Mouse (Mus musculus) myocyte (in vitro differentiated cells): ENCODE data around the gene Neo1. TPM values are rescaled to one million over a fixed set of nuclear protein-coding genes. Genes with fewer than 3 reads are reported as not detected.

Experiments used
- H3K27me3 ChIP-seq: one replicate; pipeline ENCODE4 v1.6.1; 2011; ENCODE audit not compliant: control insufficient read depth, insufficient read depth, insufficient read length
- H3K36me3 ChIP-seq: one replicate; pipeline ENCODE4 v1.6.1; 2011; ENCODE audit not compliant: control insufficient read depth, insufficient read depth
- H3K4me2 ChIP-seq: one replicate; pipeline ENCODE4 v1.6.1; 2011; ENCODE audit warnings: low read depth, control low read depth
- H3K4me3 ChIP-seq: one replicate; pipeline ENCODE4 v1.5.1; 2011; ENCODE audit warnings: mild to moderate bottlenecking, control low read depth, moderate library complexity
- H3K79me2 ChIP-seq: one replicate; pipeline ENCODE4 v1.6.1; 2011; ENCODE audit not compliant: control insufficient read depth, insufficient read depth
- H3ac ChIP-seq: one replicate; pipeline ENCODE4 v1.6.1; 2011; ENCODE audit not compliant: control insufficient read depth, insufficient read length
- CEBPB ChIP-seq: IDR thresholded peaks from 2 replicates; pipeline ENCODE4 v1.6.1; 2011; ENCODE audit warnings: mild to moderate bottlenecking, moderate library complexity; ENCODE audit not compliant: poor library complexity, insufficient read depth, severe bottlenecking
- E2F4 ChIP-seq: IDR thresholded peaks from one replicate; pipeline ENCODE4 v1.6.1; 2011; ENCODE audit warnings: mild to moderate bottlenecking, control low read depth, moderate library complexity; ENCODE audit not compliant: insufficient read depth
- MAX ChIP-seq: IDR thresholded peaks from one replicate; pipeline ENCODE4 v1.6.1; 2011; ENCODE audit warnings: low read depth, mild to moderate bottlenecking, control low read depth
- MYOD1 ChIP-seq, 3 experiments: IDR thresholded peaks; one replicate each; pipeline ENCODE4 v1.6.1; 2011; ENCODE audit warnings: control low read depth in 2 of 3, low read depth in 2 of 3, mild to moderate bottlenecking in 2 of 3, moderate library complexity in 1 of 3; ENCODE audit not compliant: insufficient read length in 2 of 3, control insufficient read depth in 1 of 3
- MYOG ChIP-seq, 3 experiments: IDR thresholded peaks; one replicate each; pipeline ENCODE4 v1.6.1; 2011; ENCODE audit warnings: control low read depth in 2 of 3, low read depth in 2 of 3, mild to moderate bottlenecking in 2 of 3; ENCODE audit not compliant: insufficient read length in 2 of 3, control insufficient read depth in 1 of 3, insufficient read depth in 1 of 3
- POLR2A ChIP-seq: IDR thresholded peaks from one replicate; pipeline ENCODE4 v1.6.1; 2011; ENCODE audit warnings: low read depth, mild to moderate bottlenecking, control low read depth, moderate library complexity; ENCODE audit not compliant: insufficient read length
- POLR2AphosphoS2 ChIP-seq: IDR thresholded peaks from one replicate; pipeline ENCODE4 v1.6.1; 2011; ENCODE audit warnings: low read depth, control low read depth; ENCODE audit not compliant: insufficient read length
- REST ChIP-seq: IDR thresholded peaks from one replicate; pipeline ENCODE4 v1.6.1; 2011; ENCODE audit warnings: mild to moderate bottlenecking, control low read depth, moderate library complexity; ENCODE audit not compliant: insufficient read depth, insufficient read length
- SRF ChIP-seq: IDR thresholded peaks from one replicate; pipeline ENCODE4 v1.6.1; 2011; ENCODE audit warnings: low read depth; ENCODE audit not compliant: control insufficient read depth, insufficient read length
- TCF12 ChIP-seq: IDR thresholded peaks from one replicate; pipeline ENCODE4 v1.6.1; 2011; ENCODE audit warnings: mild to moderate bottlenecking, control low read depth; ENCODE audit not compliant: poor library complexity, insufficient read depth, severe bottlenecking
- TCF3 ChIP-seq: IDR thresholded peaks from one replicate; pipeline ENCODE4 v1.6.1; 2011; ENCODE audit warnings: low read depth, control low read depth; ENCODE audit not compliant: insufficient read length
- USF1 ChIP-seq: IDR thresholded peaks from one replicate; pipeline ENCODE4 v1.6.1; 2011; ENCODE audit warnings: low read depth, mild to moderate bottlenecking, control low read depth, moderate library complexity
- polyA plus RNA-seq: library from polyadenylated mRNA; unstranded; fragments of >200 nt; fragmentation: generic; extraction: Trizol; gene quantifications from one replicate; pipeline ENCODE4 v1.2.1, GENCODE M21; 2012; ENCODE audit warnings: missing spikeins

Gene Neo1
- polyA plus RNA-seq, 1 experiment = 36.8 TPM

DNA sequence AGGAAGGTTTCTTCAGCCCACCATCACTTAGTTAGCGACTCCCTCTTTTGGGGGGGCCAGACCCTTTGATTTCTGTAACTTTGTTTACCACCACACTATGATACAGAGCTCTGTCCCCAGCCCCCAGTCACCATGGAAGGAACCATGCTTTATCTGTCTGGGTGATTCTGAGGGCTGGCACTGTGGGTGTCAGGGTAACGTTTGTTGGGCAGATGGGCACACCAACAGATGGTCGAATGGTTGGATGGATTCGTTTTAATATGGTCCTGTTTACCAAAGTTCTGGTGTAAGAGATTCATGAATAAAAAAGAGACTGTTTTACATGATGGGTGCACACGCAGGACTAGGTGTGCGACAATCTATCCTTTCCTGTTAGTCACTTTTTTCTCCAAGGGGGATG is 22.9 kb upstream of the Neo1 start:
- Histone ChIP-seq H3K79me2 (no peaks in the 10 kb centered on the region), H3K36me3 (no peaks in the 10 kb centered on the region), H3ac (no peak overlapping the region), H3K27me3 (no peaks in the 10 kb centered on the region), H3K4me2 (no peak overlapping the region), H3K4me3 (no peak overlapping the region)
- no peak for TF ChIP-seq POLR2A
- TF ChIP-seq REST = no peak
- no peak for TF ChIP-seq SRF
- no peak for TF ChIP-seq TCF12
- TF ChIP-seq POLR2AphosphoS2 = no peak
- TF ChIP-seq CEBPB = no peak
- no peak for TF ChIP-seq MAX
- no peak for TF ChIP-seq TCF3
- TF ChIP-seq MYOG (IDR thresholded peaks at IDR 0.05; ENCODE audit: control insufficient read depth in 1 of 3, insufficient read depth in 1 of 3, insufficient read length in 2 of 3, low read depth in 2 of 3) = no peak
- no peak for TF ChIP-seq E2F4
- no peak for TF ChIP-seq MYOD1 (IDR thresholded peaks at IDR 0.05; ENCODE audit: control insufficient read depth in 1 of 3, insufficient read length in 2 of 3, low read depth in 2 of 3)
- no peak for TF ChIP-seq USF1

GRCm38 (mm10) chr9:59058060-59058459 is 21.8 kb upstream of the Neo1 start:
- Histone ChIP-seq H3K4me2 (no peak overlapping the region), H3K36me3 (no peaks in the 10 kb centered on the region), H3K4me3 (no peak overlapping the region), H3K27me3 (no peaks in the 10 kb centered on the region), H3K79me2 (no peaks in the 10 kb centered on the region), H3ac (no peak overlapping the region)
- TF ChIP-seq MAX (no peak), USF1 (no peak), POLR2A (no peak), TCF3 (no peak), TCF12 (no peak), REST (no peak), CEBPB (no peak), MYOG (IDR thresholded peaks at IDR 0.05; ENCODE audit: control insufficient read depth in 1 of 3, insufficient read depth in 1 of 3, insufficient read length in 2 of 3, low read depth in 2 of 3) (no peak), POLR2AphosphoS2 (no peak)

GRCm38 (mm10) chr9:59056281-59056680 is 20.0 kb upstream of the Neo1 start:
- Histone ChIP-seq H3K36me3 (no peaks in the 10 kb centered on the region), H3K4me3 (peak overlapping the region; percentile 15), H3K79me2 (no peaks in the 10 kb centered on the region), H3K4me2 (peak overlapping the region; percentile 87), H3K27me3 (no peaks in the 10 kb centered on the region), H3ac (no peak overlapping the region)
- TF ChIP-seq REST (no peak), SRF (no peak), TCF12 (no peak), MYOG (IDR thresholded peaks at IDR 0.05; ENCODE audit: control insufficient read depth in 1 of 3, insufficient read depth in 1 of 3, insufficient read length in 2 of 3, low read depth in 2 of 3) (no peak), USF1 (no peak), POLR2AphosphoS2 (no peak), MAX (no peak), TCF3 (no peak)

DNA sequence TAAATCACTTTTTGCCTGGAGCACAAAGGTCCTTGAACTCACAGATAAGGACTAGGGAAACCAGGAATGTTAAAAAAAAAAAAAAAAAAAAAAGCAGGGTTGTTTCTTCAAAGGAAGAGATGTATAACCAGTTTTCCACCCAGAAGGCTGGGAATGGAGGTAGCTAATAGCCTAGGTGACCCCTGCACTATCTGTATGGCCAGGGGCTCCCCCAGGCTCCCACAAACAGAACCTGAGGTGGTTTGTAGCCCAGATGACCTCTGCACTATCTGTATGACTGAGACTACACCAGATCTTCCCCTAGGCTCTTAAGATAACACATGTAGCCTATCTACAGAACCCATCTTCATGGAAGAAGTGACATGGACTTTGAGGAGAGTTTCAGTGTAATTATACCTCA is 5.6 kb upstream of the Neo1 start:
- no peaks in the 10 kb centered on the region for H3K79me2 ChIP-seq
- no peak overlapping the region for H3K4me2 ChIP-seq
- no peak overlapping the region for H3ac ChIP-seq
- no peak overlapping the region for H3K4me3 ChIP-seq
- TF ChIP-seq REST = no peak
- TF ChIP-seq MYOD1 (IDR thresholded peaks at IDR 0.05; ENCODE audit: control insufficient read depth in 1 of 3, insufficient read length in 2 of 3, low read depth in 2 of 3) = no peak
- TF ChIP-seq POLR2A = no peak
- TF ChIP-seq TCF12 = no peak
- no peak for TF ChIP-seq E2F4
- no peak for TF ChIP-seq MYOG (IDR thresholded peaks at IDR 0.05; ENCODE audit: control insufficient read depth in 1 of 3, insufficient read depth in 1 of 3, insufficient read length in 2 of 3, low read depth in 2 of 3)
- no peak for TF ChIP-seq MAX
- TF ChIP-seq SRF = no peak
- TF ChIP-seq POLR2AphosphoS2 = no peak
- no peak for TF ChIP-seq USF1
- TF ChIP-seq TCF3 = no peak
- no peak for TF ChIP-seq CEBPB
- no peaks in the 10 kb centered on the region for H3K36me3 ChIP-seq
- H3K27me3 ChIP-seq = no peaks in the 10 kb centered on the region

GRCm38 (mm10) chr9:59036732-59037341 is 596 bp upstream of the Neo1 start:
- H3K27me3 ChIP-seq = no peaks in the 10 kb centered on the region
- no peak for TF ChIP-seq MYOD1 (IDR thresholded peaks at IDR 0.05; ENCODE audit: control insufficient read depth in 1 of 3, insufficient read length in 2 of 3, low read depth in 2 of 3)
- no peak for TF ChIP-seq E2F4
- no peak for TF ChIP-seq TCF12
- TF ChIP-seq MYOG (IDR thresholded peaks at IDR 0.05; ENCODE audit: control insufficient read depth in 1 of 3, insufficient read depth in 1 of 3, insufficient read length in 2 of 3, low read depth in 2 of 3) = no peak
- TF ChIP-seq USF1 = no peak
- TF ChIP-seq POLR2AphosphoS2 = peak; percentile 19
- peaks cover 35% of the 10 kb centered on the region for H3K79me2 ChIP-seq
- H3ac ChIP-seq = peak overlapping the region; percentile 98
- no peaks in the 10 kb centered on the region for H3K36me3 ChIP-seq
- peak overlapping the region; percentile 87 for H3K4me2 ChIP-seq
- H3K4me3 ChIP-seq = peak overlapping the region; percentile 67
